Mouse (Mus musculus) midbrain, embryonic 10.5 days (tissue): ENCODE measurements at regions not wholly inside any gene's neighbourhood (a gene's known extent, or its start where the extent isn't known, plus 50 kb on each side); places are given as distances from the start of the nearest gene placed in this dataset.

Source experiments
- DNase-seq: peaks from one replicate; pipeline ENCODE4 v3.0.0-alpha.2; 2017; ENCODE audit warnings: low spot score
- H3K27ac ChIP-seq: fragments of 300-500 bp; sonication (generic); replicated peaks from 2 replicates; pipeline ENCODE4 v1.5.1; 2016; ENCODE audit warnings: mild to moderate bottlenecking
- H3K27me3 ChIP-seq: fragments of 300-500 bp; sonication (generic); 2 replicates; pipeline ENCODE4 v1.6.1; 2016; ENCODE audit warnings: low read depth, mild to moderate bottlenecking; ENCODE audit not compliant: poor library complexity, severe bottlenecking
- H3K36me3 ChIP-seq: fragments of 300-500 bp; sonication (generic); 2 replicates; pipeline ENCODE4 v1.6.1; 2016; ENCODE audit warnings: mild to moderate bottlenecking, moderate library complexity
- H3K4me1 ChIP-seq: fragments of 300-500 bp; sonication (generic); 2 replicates; pipeline ENCODE4 v1.6.1; 2016
- H3K4me3 ChIP-seq: fragments of 300-500 bp; sonication (generic); 2 replicates; pipeline ENCODE4 v1.5.1; 2016; ENCODE audit warnings: mild to moderate bottlenecking, moderate library complexity
- H3K9me3 ChIP-seq: fragments of 300-500 bp; sonication (generic); replicated peaks from 2 replicates; pipeline ENCODE4 v1.6.1; 2016; ENCODE audit warnings: mild to moderate bottlenecking
- WGBS: fragments of 180-500 bp; shearing (Covaris S2); methylation state at CpG from one replicate; pipeline ENCODE4 v1.1.7; 2016; 5-methylcytosine and 5-hydroxymethylcytosine counted together

DNA sequence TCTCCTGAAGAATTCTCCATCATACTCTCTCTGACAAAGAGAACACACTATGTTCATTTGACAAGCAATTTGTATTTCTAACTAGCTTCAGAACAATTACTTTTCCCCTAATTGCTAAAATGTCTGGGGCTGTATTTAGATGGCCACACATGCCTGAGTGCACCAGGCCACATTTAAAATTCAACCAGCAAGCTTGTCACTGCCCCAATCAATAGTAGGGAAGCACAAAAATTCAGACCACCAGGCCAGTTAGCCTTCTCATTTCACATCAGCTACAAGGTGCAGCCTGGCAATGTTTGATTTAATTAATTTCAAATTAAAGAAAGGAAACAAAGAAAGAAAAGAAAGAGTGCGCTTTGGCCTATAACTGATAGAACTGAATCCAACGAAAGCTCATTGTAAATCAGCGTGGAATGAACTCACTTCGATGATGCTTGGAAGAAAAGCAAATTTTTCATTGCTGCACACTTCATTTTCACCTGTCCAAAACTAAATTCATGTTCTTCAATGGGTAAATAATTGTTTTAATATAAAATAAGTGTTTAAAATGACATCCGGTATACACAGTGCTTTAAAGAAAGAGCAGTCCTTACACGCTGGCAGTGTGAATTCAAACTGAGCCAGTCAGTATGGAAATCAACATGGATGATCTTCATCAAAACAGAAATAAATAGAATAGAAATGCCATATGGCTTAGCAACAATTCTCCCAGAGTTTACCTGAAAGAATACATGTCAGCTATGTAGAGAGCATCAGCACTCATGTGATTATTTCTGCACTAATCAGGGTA lies 1001.7 kb upstream of the Adgrl4 start:
- WGBS: 93% methylated on average over 6 of the region's 6 CpGs
- DNase-seq: no peak
- no peaks in the 10 kb centered on the region for H3K4me1 ChIP-seq
- no peaks in the 10 kb centered on the region for H3K36me3 ChIP-seq
- no peak overlapping the region for H3K4me3 ChIP-seq
- H3K27ac ChIP-seq: no peak overlapping the region
- no peaks in the 10 kb centered on the region for H3K27me3 ChIP-seq
- no peaks in the 10 kb centered on the region for H3K9me3 ChIP-seq
